ENCODE assay signal across 7 mouse cellular contexts in genomic region chr7:143548231-143548961, GRCm38 (mm10). TPM values are rescaled to one million over a fixed set of nuclear protein-coding genes. Genes with fewer than 3 reads are reported as not detected.
A peak's percentile ranks its signal among the peaks of the same experiment; 100 is the strongest.
DNase-seq lines count a peak whose midpoint lies in the region; ATAC-seq lines count a peak whose summit lies in the region.

No protein-coding gene starts in this region.

- no peaks in the 10 kb centered on the region for H3K27me3 ChIP-seq in hindbrain, embryonic 16.5 days (replicated peaks; ENCODE audit: control insufficient read depth, insufficient read depth, low read length)

- peak overlapping the region; percentile 98 for H3K4me3 ChIP-seq in hindbrain, embryonic 16.5 days (ENCODE audit: low read length)

- H3K9me3 ChIP-seq in hindbrain, embryonic 16.5 days (ENCODE audit: control insufficient read depth, low read length) = no peaks in the 10 kb centered on the region

- ATAC-seq in hindbrain, embryonic 16.5 days = peak; percentile 73

- no peaks in the 10 kb centered on the region for H3K36me3 ChIP-seq in hindbrain, embryonic 16.5 days (ENCODE audit: control insufficient read depth, insufficient read depth, low read length)

- WGBS in hindbrain, embryonic 16.5 days = under 1% methylated on average over 42 of the region's 63 CpGs

- H3K27ac ChIP-seq in hindbrain, embryonic 16.5 days (ENCODE audit: low read depth, low read length) = peak overlapping the region; percentile 94

- H3K4me2 ChIP-seq in hindbrain, embryonic 16.5 days (ENCODE audit: low read length) = peak overlapping the region; percentile 94

- peak overlapping the region; percentile 94 for H3K9ac ChIP-seq in hindbrain, embryonic 16.5 days (ENCODE audit: low read depth, low read length)

- peaks cover 21% of the 10 kb centered on the region for H3K4me1 ChIP-seq in hindbrain, embryonic 16.5 days (ENCODE audit: control insufficient read depth, insufficient read depth, low read depth, low read length)

- DNase-seq in layer of hippocampus, adult 9-11 months = peak; percentile 42
- DNase-seq in layer of hippocampus, adult 8-10 months (ENCODE audit: low spot score in 2 of 2) = no peak
- DNase-seq in MEL-GATA-1-ER (ENCODE audit: extremely low read depth, low read depth) = peak; percentile 53
- DNase-seq in embryo, embryonic 11 days = peak; percentile 85
- DNase-seq in mesoderm, embryonic 11.5 days (ENCODE audit: low read depth, low spot score) = peak; percentile 66
- DNase-seq in thymus, postnatal 0 days (ENCODE audit: low spot score) = peak; percentile 77

RNA-seq across cellular contexts. Expression of gene Nap1l4, which starts 0.5 kb away (rescaled TPM):
- total RNA-seq in layer of hippocampus, adult 8-10 months (2022) = 100 to 1,000 TPM in 3 of 4 experiments, 10 to 100 TPM in 1; 97.7 to 112 (median 104) TPM
- polyA plus RNA-seq in hindbrain, embryonic 16.5 days (2015; fragmentation: Nextera tagmentation; extraction: Ambion mirVana) = 323 and 328 TPM in 2 replicates
- polyA plus RNA-seq in thymus, postnatal 0 days (2015; fragmentation: Nextera tagmentation; extraction: Ambion mirVana) = 196 and 211 TPM in 2 replicates

RNA-seq across cellular contexts. Expression of gene Phlda2, which starts 45.4 kb away (rescaled TPM):
- under 1 TPM in 1 of 4 experiments, not detected in 3; 0.66 TPM for total RNA-seq in layer of hippocampus, adult 8-10 months (2022)
- 0.56 and 0.57 TPM in 2 replicates for polyA plus RNA-seq in hindbrain, embryonic 16.5 days (2015; fragmentation: Nextera tagmentation; extraction: Ambion mirVana)
- 0.91 and 0.95 TPM in 2 replicates for polyA plus RNA-seq in thymus, postnatal 0 days (2015; fragmentation: Nextera tagmentation; extraction: Ambion mirVana)

RNA-seq across cellular contexts. Expression of gene Cars, which starts 51.5 kb away (rescaled TPM):
- total RNA-seq in layer of hippocampus, adult 8-10 months (2022) = 10 to 100 TPM; 48.3 to 57.0 (median 53.5) TPM
- polyA plus RNA-seq in hindbrain, embryonic 16.5 days (2015; fragmentation: Nextera tagmentation; extraction: Ambion mirVana) = 71.6 and 73.9 TPM in 2 replicates
- 40.3 and 42.9 TPM in 2 replicates for polyA plus RNA-seq in thymus, postnatal 0 days (2015; fragmentation: Nextera tagmentation; extraction: Ambion mirVana)

Comparison
In these comparisons a context has a peak if more than half of its experiments do, and no peak if none do; other contexts are left out.
1. DNase-seq: peak in layer of hippocampus, adult 9-11 months (single experiment), MEL-GATA-1-ER (single experiment), embryo, embryonic 11 days (single experiment), mesoderm, embryonic 11.5 days (single experiment) and thymus, postnatal 0 days (single experiment); none in layer of hippocampus, adult 8-10 months (0 of 2).